Comparison of ENCODE assay signal across 21 mouse cellular contexts in genomic region chr15:56337879-56338278, GRCm38 (mm10).
A peak's percentile ranks its signal among the peaks of the same experiment; 100 is the strongest.
DNase-seq lines count a peak whose midpoint lies in the region; ATAC-seq and TF ChIP-seq lines count a peak whose summit lies in the region.
"Had no signal": no experiment of that assay in that cellular context is flagged by ENCODE, and none has a peak within 500 bp of the region (broad histone marks: within the 10 kb centered on the region; RNA-seq: fewer than 3 reads in every experiment).

No protein-coding gene starts in this region.

- no peaks in the 10 kb centered on the region for H3K9me3 ChIP-seq in embryonic facial prominence, embryonic 10.5 days
- no peaks in the 10 kb centered on the region for H3K9me3 ChIP-seq in limb, embryonic 12.5 days
- no peaks in the 10 kb centered on the region for H3K9me3 ChIP-seq in stomach, postnatal 0 days (ENCODE audit: control insufficient read depth, low read length)
- H3K9me3 ChIP-seq: embryonic facial prominence, embryonic 12.5 days; forebrain, embryonic 13.5 days; lung, embryonic 15.5 days had no signal

- no peaks in the 10 kb centered on the region for H3K27me3 ChIP-seq in embryonic facial prominence, embryonic 10.5 days (replicated peaks; ENCODE audit: low read depth, poor library complexity, severe bottlenecking)
- H3K27me3 ChIP-seq in limb, embryonic 12.5 days = no peaks in the 10 kb centered on the region
- no peaks in the 10 kb centered on the region for H3K27me3 ChIP-seq in stomach, postnatal 0 days (ENCODE audit: control insufficient read depth, insufficient read depth, low read length)
- H3K27me3 ChIP-seq: embryonic facial prominence, embryonic 12.5 days; forebrain, embryonic 13.5 days; lung, embryonic 15.5 days had no signal

- H3K27ac ChIP-seq in embryonic facial prominence, embryonic 10.5 days (replicated peaks) = peak overlapping the region; percentile 36
- peak overlapping the region; percentile 80 for H3K27ac ChIP-seq in limb, embryonic 12.5 days
- no peak overlapping the region for H3K27ac ChIP-seq in stomach, postnatal 0 days (replicated peaks)
- H3K27ac ChIP-seq: embryonic facial prominence, embryonic 12.5 days; forebrain, embryonic 13.5 days; hindbrain, postnatal 0 days; liver, embryonic 14.5 days; lung, embryonic 15.5 days; macrophage had no signal

- H3K9ac ChIP-seq in limb, embryonic 12.5 days (replicated peaks) = no peak overlapping the region
- no peak overlapping the region for H3K9ac ChIP-seq in stomach, postnatal 0 days (ENCODE audit: low read length)
- H3K9ac ChIP-seq: embryonic facial prominence, embryonic 12.5 days; forebrain, embryonic 13.5 days; liver, embryonic 14.5 days; lung, embryonic 15.5 days had no signal

- H3K4me2 ChIP-seq in limb, embryonic 12.5 days = no peak overlapping the region; the same call in 1 of the 2 replicates
- H3K4me2 ChIP-seq in stomach, postnatal 0 days (replicated peaks; ENCODE audit: low read depth) = no peak overlapping the region
- H3K4me2 ChIP-seq: embryonic facial prominence, embryonic 12.5 days; forebrain, embryonic 13.5 days; heart, embryonic 11.5 days; lung, embryonic 15.5 days had no signal

- TF ChIP-seq CTCF in stomach, postnatal 0 days (IDR thresholded peaks at IDR 0.05; ENCODE audit: low read depth) = no peak

- no peaks in the 10 kb centered on the region for H3K36me3 ChIP-seq in embryonic facial prominence, embryonic 10.5 days (replicated peaks)
- H3K36me3 ChIP-seq in limb, embryonic 12.5 days = no peaks in the 10 kb centered on the region
- H3K36me3 ChIP-seq in stomach, postnatal 0 days (ENCODE audit: control insufficient read depth, insufficient read depth, low read length) = no peaks in the 10 kb centered on the region
- H3K36me3 ChIP-seq: embryonic facial prominence, embryonic 12.5 days; lung, embryonic 15.5 days had no signal

- peaks cover 21% of the 10 kb centered on the region for H3K4me1 ChIP-seq in embryonic facial prominence, embryonic 10.5 days
- H3K4me1 ChIP-seq in limb, embryonic 12.5 days (replicated peaks) = peaks cover 28% of the 10 kb centered on the region
- no peaks in the 10 kb centered on the region for H3K4me1 ChIP-seq in stomach, postnatal 0 days (replicated peaks; ENCODE audit: control insufficient read depth, insufficient read depth)
- H3K4me1 ChIP-seq: forebrain, embryonic 13.5 days; lung, embryonic 15.5 days had no signal

- peak; percentile 6 for DNase-seq in embryo, embryonic 11 days
- DNase-seq in embryo, embryonic 10 days (ENCODE audit: low spot score) = no peak
- peak; percentile 24 for DNase-seq in kidney, postnatal 10 days
- DNase-seq in kidney, adult 9 months = no peak
- DNase-seq in embryonic facial prominence, embryonic 10.5 days (ENCODE audit: low spot score) = no peak
- no peak for DNase-seq in cerebellum, postnatal 4 days (ENCODE audit: low spot score in 2 of 2)
- no peak for DNase-seq in stomach, postnatal 0 days (ENCODE audit: low spot score)
- DNase-seq: adrenal gland, postnatal 10 days; cerebellum, adult 2 months; cerebellum, postnatal 36 days; left cerebral cortex, postnatal 4 days had no signal

- no peak overlapping the region for H3K4me3 ChIP-seq in embryonic facial prominence, embryonic 10.5 days
- H3K4me3 ChIP-seq in limb, embryonic 12.5 days (replicated peaks) = no peak overlapping the region
- no peak overlapping the region for H3K4me3 ChIP-seq in stomach, postnatal 0 days (ENCODE audit: low read depth, low read length)
- H3K4me3 ChIP-seq: embryonic facial prominence, embryonic 12.5 days; erythroblast, embryonic 14.5 days; forebrain, embryonic 13.5 days; lung, embryonic 15.5 days had no signal

- WGBS in embryonic facial prominence, embryonic 10.5 days = 47% methylated on average over 5 of the region's 5 CpGs
- 4% methylated on average over 5 of the region's 5 CpGs for WGBS in limb, embryonic 12.5 days
- WGBS in stomach, postnatal 0 days = 41% methylated on average over 5 of the region's 5 CpGs

- TF ChIP-seq EP300 in stomach, postnatal 0 days (optimal IDR thresholded peaks at IDR 0.05) = no peak

- peak; percentile 81; the same call in 1 of the 2 replicates for ATAC-seq in limb, embryonic 12.5 days (ENCODE audit: insufficient number of reproducible peaks, insufficient read depth, low FRiP score, low TSS enrichment, low read depth)
- ATAC-seq in stomach, postnatal 0 days (ENCODE audit: low FRiP score, low TSS enrichment) = no peak
- ATAC-seq: forebrain, embryonic 13.5 days; hindbrain, postnatal 0 days; intestine, embryonic 16.5 days had no signal

Comparison
In these comparisons a context has a peak if more than half of its experiments do, and no peak if none do; other contexts are left out.
1. DNase-seq: peak in embryo, embryonic 11 days (single experiment) and kidney, postnatal 10 days (single experiment); none in embryo, embryonic 10 days (single experiment), kidney, adult 9 months (single experiment), embryonic facial prominence, embryonic 10.5 days (single experiment), cerebellum, postnatal 4 days (0 of 2) and stomach, postnatal 0 days (single experiment).